Mouse (Mus musculus) hindbrain, embryonic 14.5 days (tissue): ENCODE measurements around the gene Gm20390. TPM values are rescaled to one million over a fixed set of nuclear protein-coding genes. Genes with fewer than 3 reads are reported as not detected.
A peak's percentile ranks its signal among the peaks of the same experiment; 100 is the strongest.

Experiments
- ATAC-seq: fragments of 200-750 bp; cut with Nextera tagmentation; 2 replicates; pipeline ENCODE4 v1.8.0; 2017; ENCODE audit warnings: moderate number of reproducible peaks, mild to moderate bottlenecking, moderate TSS enrichment, moderate library complexity; ENCODE audit not compliant: low FRiP score
- DNase-seq: peaks from one replicate; pipeline ENCODE4 v3.0.0-alpha.2; 2015; ENCODE audit warnings: low spot score
- H3K27ac ChIP-seq: fragments of 300-500 bp; sonication (generic); 2 replicates; pipeline ENCODE4 v1.5.1; 2014; ENCODE audit warnings: mild to moderate bottlenecking, moderate library complexity
- H3K27me3 ChIP-seq: fragments of 300-500 bp; sonication (generic); 2 replicates; pipeline ENCODE4 v1.6.1; 2014; ENCODE audit warnings: mild to moderate bottlenecking, low read length, mixed read lengths; ENCODE audit not compliant: control insufficient read depth, insufficient read depth
- H3K36me3 ChIP-seq: fragments of 300-500 bp; sonication (generic); replicated peaks from 2 replicates; pipeline ENCODE4 v1.6.1; 2014; ENCODE audit not compliant: control insufficient read depth, insufficient read depth
- H3K4me1 ChIP-seq: fragments of 300-500 bp; sonication (generic); replicated peaks from 2 replicates; pipeline ENCODE4 v1.6.1; 2014; ENCODE audit warnings: antibody characterized with exemption, low read length, mixed read lengths; ENCODE audit not compliant: control insufficient read depth, insufficient read depth
- H3K4me2 ChIP-seq: fragments of 300-500 bp; sonication (generic); replicated peaks from 2 replicates; pipeline ENCODE4 v1.6.1; 2014; ENCODE audit warnings: mild to moderate bottlenecking, moderate library complexity
- H3K4me3 ChIP-seq: fragments of 300-500 bp; sonication (generic); replicated peaks from 2 replicates; pipeline ENCODE4 v1.5.1; 2014; ENCODE audit warnings: mild to moderate bottlenecking, low read length
- H3K9ac ChIP-seq: fragments of 300-500 bp; sonication (generic); 2 replicates; pipeline ENCODE4 v1.6.1; 2014
- H3K9me3 ChIP-seq: fragments of 300-500 bp; sonication (generic); 2 replicates; pipeline ENCODE4 v1.6.1; 2016; ENCODE audit warnings: low read length; ENCODE audit not compliant: control insufficient read depth
- WGBS: fragments of 180-500 bp; shearing (Covaris S2); extraction: QIAGEN DNeasy Blood & Tissue Kit; methylation state at CpG from one replicate; pipeline ENCODE4 v1.1.7; 2014; 5-methylcytosine and 5-hydroxymethylcytosine counted together
- polyA plus RNA-seq: library from polyadenylated mRNA; unstranded; fragments of >200 nt; fragmentation: Nextera tagmentation; extraction: Ambion mirVana; gene quantifications from 2 replicates; pipeline ENCODE4 v1.2.1, GENCODE M21; 2014

The Gm20390 gene
- polyA plus RNA-seq, 1 experiment from 2014 or later, result 350 TPM

- no peak for DNase-seq
- H3K36me3 ChIP-seq, result peaks cover 16% of the 10 kb centered on the region
- H3K9ac ChIP-seq, result peak overlapping the region; percentile 56; the same call in 1 of the 2 replicates
- no peaks in the 10 kb centered on the region for H3K27me3 ChIP-seq
- no peak overlapping the region for H3K27ac ChIP-seq
- 94% methylated on average over 6 of the region's 6 CpGs for WGBS
- H3K4me2 ChIP-seq, result peak overlapping the region; percentile 47; the same call in 1 of the 2 replicates
- ATAC-seq, result no peak
- H3K9me3 ChIP-seq, result no peaks in the 10 kb centered on the region
- H3K4me3 ChIP-seq, result no peak overlapping the region
- H3K4me1 ChIP-seq, result peaks cover 22% of the 10 kb centered on the region
These were observed 1.1 kb upstream of the Gm20390 start for GRCm38 (mm10) chr11:93969171-93969570.

GRCm38 (mm10) chr11:93968848-93969128 is 695 bp upstream of the Gm20390 start:
- Histone ChIP-seq H3K36me3 (peaks cover 20% of the 10 kb centered on the region), H3K4me2 (peak overlapping the region; percentile 47), H3K4me3 (peak overlapping the region; percentile 72; the same call in 1 of the 2 replicates), H3K9me3 (no peaks in the 10 kb centered on the region), H3K27me3 (no peaks in the 10 kb centered on the region), H3K4me1 (peaks cover 22% of the 10 kb centered on the region), H3K27ac (peak overlapping the region; percentile 79), H3K9ac (peak overlapping the region; percentile 56)
- 49% methylated on average over 6 of the region's 6 CpGs for WGBS
- no peak for DNase-seq
- ATAC-seq, result no peak

- H3K4me3 ChIP-seq, result peak overlapping the region; percentile 72
- H3K4me2 ChIP-seq, result peak overlapping the region; percentile 90
- ATAC-seq, result no peak
- peaks cover 22% of the 10 kb centered on the region for H3K4me1 ChIP-seq
- H3K9me3 ChIP-seq, result no peaks in the 10 kb centered on the region
- 6% methylated on average over 11 of the region's 11 CpGs for WGBS
- no peak for DNase-seq
- H3K36me3 ChIP-seq, result peaks cover 34% of the 10 kb centered on the region
- peak overlapping the region; percentile 81 for H3K27ac ChIP-seq
- H3K27me3 ChIP-seq, result no peaks in the 10 kb centered on the region
- peak overlapping the region; percentile 87 for H3K9ac ChIP-seq
These were observed 712 bp downstream of the Gm20390 start for GRCm38 (mm10) chr11:93967381-93967780.

- no peak for DNase-seq
- Histone ChIP-seq H3K4me3 (no peak overlapping the region), H3K36me3 (peaks cover 54% of the 10 kb centered on the region), H3K9ac (no peak overlapping the region), H3K4me2 (no peak overlapping the region), H3K27ac (no peak overlapping the region), H3K4me1 (peaks cover 22% of the 10 kb centered on the region), H3K27me3 (no peaks in the 10 kb centered on the region), H3K9me3 (no peaks in the 10 kb centered on the region)
- ATAC-seq, result no peak
- WGBS, result 97% methylated on average over 6 of the region's 6 CpGs
These were observed 2.7 kb downstream of the Gm20390 start for GRCm38 (mm10) chr11:93965391-93965790.

- H3K27ac ChIP-seq, result no peak overlapping the region
- H3K9me3 ChIP-seq, result no peaks in the 10 kb centered on the region
- H3K4me2 ChIP-seq, result no peak overlapping the region
- 73% methylated on average over 4 of the region's 4 CpGs for WGBS
- H3K4me3 ChIP-seq, result no peak overlapping the region
- no peaks in the 10 kb centered on the region for H3K27me3 ChIP-seq
- ATAC-seq (no peak), DNase-seq (no peak)
- H3K36me3 ChIP-seq, result peaks cover 78% of the 10 kb centered on the region
- peaks cover 15% of the 10 kb centered on the region for H3K4me1 ChIP-seq
- H3K9ac ChIP-seq, result no peak overlapping the region
These were observed 5.1 kb downstream of the Gm20390 start for GRCm38 (mm10) chr11:93963013-93963412.

- peaks cover 7% of the 10 kb centered on the region for H3K4me1 ChIP-seq
- no peak overlapping the region for H3K4me3 ChIP-seq
- no peak overlapping the region for H3K4me2 ChIP-seq
- no peaks in the 10 kb centered on the region for H3K27me3 ChIP-seq
- no peak for DNase-seq
- peaks cover 88% of the 10 kb centered on the region for H3K36me3 ChIP-seq
- no peak for ATAC-seq
- no peaks in the 10 kb centered on the region for H3K9me3 ChIP-seq
- WGBS, result 90% methylated on average over 6 of the region's 6 CpGs
- no peak overlapping the region for H3K9ac ChIP-seq
- no peak overlapping the region for H3K27ac ChIP-seq
These were observed 6.6 kb downstream of the Gm20390 start for GRCm38 (mm10) chr11:93961482-93961881.

- Histone ChIP-seq H3K9ac (no peak overlapping the region), H3K27ac (no peak overlapping the region), H3K36me3 (peaks cover 64% of the 10 kb centered on the region), H3K9me3 (no peaks in the 10 kb centered on the region), H3K27me3 (no peaks in the 10 kb centered on the region), H3K4me1 (peaks cover 13% of the 10 kb centered on the region; the same call in 1 of the 2 replicates), H3K4me3 (no peak overlapping the region), H3K4me2 (no peak overlapping the region)
- WGBS, result 86% methylated on average over 4 of the region's 4 CpGs
- DNase-seq, result no peak
- ATAC-seq, result no peak
These were observed 10.3 kb downstream of the Gm20390 start for GRCm38 (mm10) chr11:93957746-93958145.

GRCm38 (mm10) chr11:93957031-93957555 is 11.0 kb downstream of the Gm20390 start:
- WGBS, result 94% methylated on average over 2 of the region's 2 CpGs
- Histone ChIP-seq H3K4me2 (no peak overlapping the region), H3K9me3 (no peaks in the 10 kb centered on the region), H3K4me1 (peaks cover 18% of the 10 kb centered on the region), H3K9ac (no peak overlapping the region), H3K27ac (no peak overlapping the region), H3K27me3 (no peaks in the 10 kb centered on the region), H3K36me3 (peaks cover 64% of the 10 kb centered on the region), H3K4me3 (no peak overlapping the region)
- ATAC-seq, result no peak
- no peak for DNase-seq

- Histone ChIP-seq H3K27me3 (no peaks in the 10 kb centered on the region), H3K9me3 (no peaks in the 10 kb centered on the region), H3K4me3 (peak within 1 kb of the TSS; percentile 68), H3K4me2 (peak within 1 kb of the TSS; percentile 93), H3K36me3 (peaks cover 60% of the 10 kb centered on the region), H3K9ac (peak within 1 kb of the TSS; percentile 79), H3K4me1 (peaks cover 19% of the 10 kb centered on the region), H3K27ac (peak within 1 kb of the TSS; percentile 86)
- DNase-seq, result no peak
- ATAC-seq, result peak; percentile 5; the same call in 1 of the 2 replicates
- 7% methylated on average over 6 of the region's 6 CpGs for WGBS
These were observed 11.9 kb downstream of the Gm20390 start, which contains the start of gene Nme2 for GRCm38 (mm10) chr11:93956159-93956558. Gene Nme2, minus strand, starts transcription at chr11:93956259.
